Mouse (Mus musculus): Measurements from ENCODE around the gene Gdf11.
A peak's percentile ranks its signal among the peaks of the same experiment; 100 is the strongest.

- TF ChIP-seq E2F4 (IDR thresholded peaks at IDR 0.05; ENCODE audit: insufficient replicate concordance, low read depth, low read length) (no peak), POLR2A (IDR thresholded peaks at IDR 0.05; ENCODE audit: low read depth, low read length) (no peak), CHD2 (IDR thresholded peaks at IDR 0.05; ENCODE audit: low read length) (no peak), MAX (IDR thresholded peaks at IDR 0.05; ENCODE audit: low read length) (no peak), NRF1 (IDR thresholded peaks at IDR 0.05; ENCODE audit: low read depth, low read length) (no peak), CTCF (conservative IDR thresholded peaks at IDR 0.05 in 1 of 2, IDR thresholded peaks at IDR 0.05 in 1 of 2; ENCODE audit: low read depth in 2 of 2, low read length in 2 of 2) (peak; percentile 93 to 99), BHLHE40 (IDR thresholded peaks at IDR 0.05; ENCODE audit: low read depth, low read length) (no peak), EP300 (IDR thresholded peaks at IDR 0.05; ENCODE audit: low read length) (no peak), SIN3A (IDR thresholded peaks at IDR 0.05; ENCODE audit: low read length) (no peak)
Observed at GRCm38 (mm10) chr10:128913219-128913618, 21.7 kb upstream of the Gdf11 start.

All from CH12.LX (cell line).